Mouse (Mus musculus) kidney, embryonic 15.5 days (tissue): ENCODE data around the gene Hs6st3. TPM values are rescaled to one million over a fixed set of nuclear protein-coding genes. Genes with fewer than 3 reads are reported as not detected.

Source experiments
- ATAC-seq: fragments of 200-750 bp; cut with Nextera tagmentation; replicated peaks from 2 replicates; pipeline ENCODE4 v1.8.0; 2017; ENCODE audit warnings: moderate TSS enrichment; ENCODE audit not compliant: low FRiP score
- H3K27ac ChIP-seq: fragments of 300-500 bp; sonication (generic); 2 replicates; pipeline ENCODE4 v1.5.1; 2015; ENCODE audit warnings: mild to moderate bottlenecking, inconsistent platforms
- H3K27me3 ChIP-seq: fragments of 300-500 bp; sonication (generic); 2 replicates; pipeline ENCODE4 v1.6.1; 2015; ENCODE audit warnings: inconsistent platforms
- H3K36me3 ChIP-seq: fragments of 300-500 bp; sonication (generic); 2 replicates; pipeline ENCODE4 v1.6.1; 2015; ENCODE audit warnings: inconsistent platforms
- H3K4me1 ChIP-seq: fragments of 300-500 bp; sonication (generic); 2 replicates; pipeline ENCODE4 v1.6.1; 2015; ENCODE audit warnings: inconsistent platforms
- H3K4me2 ChIP-seq: fragments of 300-500 bp; sonication (generic); 2 replicates; pipeline ENCODE4 v1.6.1; 2015; ENCODE audit warnings: moderate library complexity, mild to moderate bottlenecking, inconsistent platforms
- H3K4me3 ChIP-seq: fragments of 300-500 bp; sonication (generic); replicated peaks from 2 replicates; pipeline ENCODE4 v1.5.1; 2015; ENCODE audit warnings: mild to moderate bottlenecking, inconsistent platforms
- H3K9ac ChIP-seq: fragments of 300-500 bp; sonication (generic); 2 replicates; pipeline ENCODE4 v1.6.1; 2015; ENCODE audit warnings: mild to moderate bottlenecking, inconsistent platforms
- H3K9me3 ChIP-seq: fragments of 300-500 bp; sonication (generic); replicated peaks from 2 replicates; pipeline ENCODE4 v1.6.1; 2016; ENCODE audit warnings: inconsistent platforms
- WGBS: fragments of 180-500 bp; shearing (Covaris S2); methylation state at CpG from one replicate; pipeline ENCODE4 v1.1.7; 2015; ENCODE audit warnings: mixed read lengths; 5-methylcytosine and 5-hydroxymethylcytosine counted together
- polyA plus RNA-seq: library from polyadenylated mRNA; unstranded; fragments of >200 nt; fragmentation: Nextera tagmentation; extraction: Ambion mirVana; gene quantifications from 2 replicates; pipeline ENCODE4 v1.2.1, GENCODE M21; 2015

The Hs6st3 gene
- polyA plus RNA-seq, 1 experiment from 2014 or later: 0.09 TPM

GRCm38 (mm10) chr14:119680052-119680451 is 541.9 kb downstream of the Hs6st3 start:
- no peaks in the 10 kb centered on the region for H3K27me3 ChIP-seq
- H3K9ac ChIP-seq: no peak overlapping the region
- 89% methylated on average over 4 of the region's 4 CpGs for WGBS
- H3K4me1 ChIP-seq: no peaks in the 10 kb centered on the region
- no peak overlapping the region for H3K27ac ChIP-seq
- ATAC-seq: no peak
- H3K4me2 ChIP-seq: no peak overlapping the region
- no peaks in the 10 kb centered on the region for H3K9me3 ChIP-seq
- H3K4me3 ChIP-seq: no peak overlapping the region
- H3K36me3 ChIP-seq: no peaks in the 10 kb centered on the region

GRCm38 (mm10) chr14:119687885-119688284 is 549.7 kb downstream of the Hs6st3 start:
- WGBS: 88% methylated on average over 2 of the region's 2 CpGs
- Histone ChIP-seq H3K27me3 (no peaks in the 10 kb centered on the region), H3K4me1 (no peaks in the 10 kb centered on the region), H3K4me2 (no peak overlapping the region), H3K27ac (no peak overlapping the region), H3K4me3 (no peak overlapping the region), H3K36me3 (no peaks in the 10 kb centered on the region), H3K9ac (no peak overlapping the region), H3K9me3 (no peaks in the 10 kb centered on the region)
- ATAC-seq: peak; percentile 66; the same call in 1 of the 2 replicates

- H3K4me3 ChIP-seq: no peak overlapping the region
- WGBS: 87% methylated on average over 4 of the region's 4 CpGs
- no peaks in the 10 kb centered on the region for H3K9me3 ChIP-seq
- no peaks in the 10 kb centered on the region for H3K36me3 ChIP-seq
- H3K4me2 ChIP-seq: no peak overlapping the region
- no peak overlapping the region for H3K9ac ChIP-seq
- no peaks in the 10 kb centered on the region for H3K27me3 ChIP-seq
- H3K27ac ChIP-seq: no peak overlapping the region
- no peak for ATAC-seq
- H3K4me1 ChIP-seq: no peaks in the 10 kb centered on the region
Observed at GRCm38 (mm10) chr14:119699982-119700381, 561.8 kb downstream of the Hs6st3 start.

- H3K9ac ChIP-seq: no peak overlapping the region
- H3K36me3 ChIP-seq: no peaks in the 10 kb centered on the region
- no peak overlapping the region for H3K27ac ChIP-seq
- no peaks in the 10 kb centered on the region for H3K4me1 ChIP-seq
- no peaks in the 10 kb centered on the region for H3K9me3 ChIP-seq
- no peak overlapping the region for H3K4me2 ChIP-seq
- WGBS: 74% methylated on average over 3 of the region's 3 CpGs
- no peaks in the 10 kb centered on the region for H3K27me3 ChIP-seq
- H3K4me3 ChIP-seq: no peak overlapping the region
- ATAC-seq: no peak
Observed at GRCm38 (mm10) chr14:119714712-119715111, 576.6 kb downstream of the Hs6st3 start.

- no peaks in the 10 kb centered on the region for H3K4me1 ChIP-seq
- H3K36me3 ChIP-seq: no peaks in the 10 kb centered on the region
- 69% methylated on average over 1 of the region's 1 CpGs for WGBS
- H3K27me3 ChIP-seq: no peaks in the 10 kb centered on the region
- H3K4me2 ChIP-seq: no peak overlapping the region
- no peak overlapping the region for H3K27ac ChIP-seq
- no peaks in the 10 kb centered on the region for H3K9me3 ChIP-seq
- H3K4me3 ChIP-seq: no peak overlapping the region
- ATAC-seq: no peak
- no peak overlapping the region for H3K9ac ChIP-seq
Observed at GRCm38 (mm10) chr14:119717323-119717722, 579.2 kb downstream of the Hs6st3 start.

GRCm38 (mm10) chr14:119725102-119725501 is 587.0 kb downstream of the Hs6st3 start:
- no peak for ATAC-seq
- H3K27ac ChIP-seq: no peak overlapping the region
- 82% methylated on average over 6 of the region's 6 CpGs for WGBS

GRCm38 (mm10) chr14:119731436-119732080 is 593.4 kb downstream of the Hs6st3 start:
- Histone ChIP-seq H3K36me3 (no peaks in the 10 kb centered on the region), H3K27ac (no peak overlapping the region), H3K9me3 (no peaks in the 10 kb centered on the region), H3K27me3 (no peaks in the 10 kb centered on the region), H3K4me2 (no peak overlapping the region), H3K4me1 (no peaks in the 10 kb centered on the region), H3K4me3 (no peak overlapping the region), H3K9ac (no peak overlapping the region)
- no peak for ATAC-seq
- WGBS: 81% methylated on average over 7 of the region's 7 CpGs

More at GRCm38 (mm10) chr14:119725102-119725501, 587.0 kb downstream of the Hs6st3 start:
- no peaks in the 10 kb centered on the region for H3K27me3 ChIP-seq
- no peaks in the 10 kb centered on the region for H3K4me1 ChIP-seq
- no peaks in the 10 kb centered on the region for H3K9me3 ChIP-seq
- no peaks in the 10 kb centered on the region for H3K36me3 ChIP-seq
- H3K4me2 ChIP-seq: no peak overlapping the region
- H3K4me3 ChIP-seq: no peak overlapping the region
- no peak overlapping the region for H3K9ac ChIP-seq

GRCm38 (mm10) chr14:119732219-119732618 is 594.1 kb downstream of the Hs6st3 start:
- Histone ChIP-seq H3K27ac (no peak overlapping the region), H3K27me3 (no peaks in the 10 kb centered on the region), H3K4me2 (no peak overlapping the region), H3K4me1 (no peaks in the 10 kb centered on the region), H3K9ac (no peak overlapping the region), H3K9me3 (no peaks in the 10 kb centered on the region), H3K36me3 (no peaks in the 10 kb centered on the region), H3K4me3 (no peak overlapping the region)
- 95% methylated on average over 4 of the region's 4 CpGs for WGBS
- no peak for ATAC-seq

GRCm38 (mm10) chr14:119737408-119737961 is 599.3 kb downstream of the Hs6st3 start:
- Histone ChIP-seq H3K4me1 (no peaks in the 10 kb centered on the region), H3K36me3 (no peaks in the 10 kb centered on the region), H3K27ac (no peak overlapping the region), H3K9ac (no peak overlapping the region), H3K27me3 (no peaks in the 10 kb centered on the region), H3K9me3 (no peaks in the 10 kb centered on the region), H3K4me3 (no peak overlapping the region), H3K4me2 (no peak overlapping the region)
- no peak for ATAC-seq
- 82% methylated on average over 5 of the region's 5 CpGs for WGBS

- Histone ChIP-seq H3K9ac (no peak overlapping the region), H3K4me2 (no peak overlapping the region), H3K27ac (no peak overlapping the region), H3K4me3 (no peak overlapping the region), H3K4me1 (no peaks in the 10 kb centered on the region), H3K9me3 (no peaks in the 10 kb centered on the region), H3K27me3 (no peaks in the 10 kb centered on the region), H3K36me3 (no peaks in the 10 kb centered on the region)
- no peak for ATAC-seq
- 80% methylated on average over 1 of the region's 1 CpGs for WGBS
Observed at GRCm38 (mm10) chr14:119741791-119742190, 603.6 kb downstream of the Hs6st3 start.

GRCm38 (mm10) chr14:119761376-119761775 is 623.2 kb downstream of the Hs6st3 start:
- H3K9ac ChIP-seq: no peak overlapping the region
- no peaks in the 10 kb centered on the region for H3K4me1 ChIP-seq
- H3K27ac ChIP-seq: no peak overlapping the region
- H3K36me3 ChIP-seq: no peaks in the 10 kb centered on the region
- H3K4me2 ChIP-seq: no peak overlapping the region
- H3K4me3 ChIP-seq: no peak overlapping the region
- H3K27me3 ChIP-seq: no peaks in the 10 kb centered on the region
- 90% methylated on average over 7 of the region's 7 CpGs for WGBS
- H3K9me3 ChIP-seq: no peaks in the 10 kb centered on the region
- no peak for ATAC-seq

- Histone ChIP-seq H3K9me3 (no peaks in the 10 kb centered on the region), H3K36me3 (no peaks in the 10 kb centered on the region), H3K9ac (no peak overlapping the region), H3K27ac (no peak overlapping the region), H3K4me1 (no peaks in the 10 kb centered on the region), H3K27me3 (no peaks in the 10 kb centered on the region), H3K4me3 (no peak overlapping the region), H3K4me2 (no peak overlapping the region)
- WGBS: 78% methylated on average over 4 of the region's 4 CpGs
- ATAC-seq: no peak
Observed at GRCm38 (mm10) chr14:119772040-119772439, 633.9 kb downstream of the Hs6st3 start.

GRCm38 (mm10) chr14:119776261-119776660 is 638.1 kb downstream of the Hs6st3 start:
- Histone ChIP-seq H3K4me2 (no peak overlapping the region), H3K36me3 (no peaks in the 10 kb centered on the region), H3K27ac (no peak overlapping the region), H3K4me3 (no peak overlapping the region), H3K9me3 (no peaks in the 10 kb centered on the region), H3K27me3 (no peaks in the 10 kb centered on the region), H3K4me1 (no peaks in the 10 kb centered on the region), H3K9ac (no peak overlapping the region)
- no peak for ATAC-seq
- 81% methylated on average over 3 of the region's 3 CpGs for WGBS
